Mouse (Mus musculus) embryo, embryonic 10.5 days (tissue): ENCODE data around the gene Rbck1.
"Not testable (repeated sequence)": the region's sequence is repeated elsewhere in the genome, so short reads cannot be mapped to it uniquely, and the experiment has no call there.

Experiments used
- DNase-seq: peaks from one replicate; pipeline ENCODE4 v3.0.0-alpha.2; 2015; ENCODE audit warnings: low spot score

Rbck1 gene

DNA sequence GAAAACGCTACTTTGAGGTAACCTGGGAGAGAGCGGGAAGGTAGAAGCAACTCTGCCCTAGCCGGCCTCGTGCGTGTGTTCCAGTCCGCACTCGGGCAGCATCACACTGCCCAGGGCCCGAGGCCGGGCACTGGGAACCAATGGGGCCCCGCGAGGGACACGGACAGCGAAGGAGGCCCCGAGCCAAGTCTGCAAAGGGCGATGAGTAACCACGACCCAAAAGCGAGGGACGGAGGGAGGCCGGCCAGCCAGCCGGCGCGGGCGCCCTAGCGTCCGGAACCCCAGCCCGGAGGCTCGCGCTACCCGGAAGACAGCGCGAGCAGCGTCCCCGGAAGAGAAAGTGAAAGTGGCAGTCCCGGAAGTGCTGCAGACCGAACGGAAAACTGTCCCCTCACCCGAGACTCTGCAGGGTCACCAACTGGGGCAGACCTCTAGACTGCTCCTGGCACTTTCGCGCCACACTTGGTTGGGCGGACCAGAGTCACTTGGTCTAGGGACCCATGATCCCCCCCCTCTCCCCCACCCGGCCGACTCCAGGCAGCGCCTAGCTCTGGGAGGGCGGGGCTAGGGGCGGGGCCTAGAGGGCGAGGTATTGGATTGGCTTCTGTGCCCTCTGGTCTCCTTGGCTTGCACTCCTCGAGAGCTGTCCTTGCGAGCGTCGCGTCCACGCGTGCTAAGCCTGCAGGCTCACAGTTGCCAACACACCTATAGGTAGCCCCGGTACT is at the start of gene Rbck1:
Gene Rbck1 (minus strand): TSS at position 553 of the 725 bp plus-strand sequence.
- peak; percentile 95 for DNase-seq

DNA sequence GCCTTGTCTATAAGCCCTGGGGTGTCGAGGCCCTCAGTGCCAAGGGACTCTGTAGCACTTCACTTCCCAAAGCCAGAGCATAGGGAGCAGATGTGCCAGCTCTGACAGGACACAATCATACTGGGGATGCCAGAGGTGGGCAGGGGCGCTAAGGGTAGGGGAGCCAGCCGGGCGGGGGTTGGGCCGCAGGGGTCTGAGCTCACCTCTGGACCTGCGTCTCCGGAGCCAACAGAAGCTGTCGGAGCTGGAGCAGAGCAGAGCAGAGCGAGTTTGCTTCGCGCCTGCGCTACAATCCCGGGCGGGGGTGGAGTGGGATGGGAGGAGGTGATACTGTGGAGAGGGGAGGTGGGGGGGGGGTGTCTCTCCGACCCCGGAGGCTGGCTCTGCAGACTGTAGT is 43.9 kb upstream of the Rbck1 start, which contains the start of gene Nrsn2:
Gene Nrsn2 (minus strand): TSS at position 294 of the 397 bp plus-strand sequence.
- no peak for DNase-seq

DNA sequence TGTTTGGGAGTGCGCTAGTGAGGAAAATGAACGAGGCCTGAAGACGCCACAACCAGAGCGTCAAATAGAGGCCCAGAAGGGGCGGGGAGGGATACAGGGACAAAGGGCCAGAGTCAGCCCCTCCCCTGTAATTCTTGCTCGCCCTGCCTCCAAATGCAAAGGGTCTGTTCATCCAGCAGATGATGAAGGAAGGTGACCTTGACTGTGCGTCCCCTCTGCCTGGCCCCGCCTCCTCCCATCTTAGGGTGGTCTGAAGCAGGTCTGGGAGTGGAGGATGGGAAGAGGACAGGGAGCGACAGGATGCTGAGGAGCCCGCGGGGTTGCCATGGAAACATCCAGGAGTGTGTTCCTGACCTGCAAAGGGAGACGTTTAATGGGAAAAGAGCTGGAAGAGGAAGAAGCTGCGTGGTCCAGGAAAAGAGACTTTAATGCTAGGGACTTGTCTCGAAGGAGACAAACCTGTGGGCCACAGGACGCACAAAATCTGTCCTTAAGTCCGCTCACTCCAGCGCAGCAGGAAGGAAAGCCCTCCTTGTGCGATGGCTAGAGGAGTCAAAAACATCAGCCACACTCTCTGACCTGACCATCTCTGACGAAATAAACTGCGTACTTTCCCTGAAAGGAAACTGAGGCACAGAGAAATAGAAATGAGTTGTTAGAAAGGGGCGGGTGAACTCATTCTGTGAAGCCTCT is 43.3 kb upstream of the Rbck1 start:
- peak; percentile 73 for DNase-seq

DNA sequence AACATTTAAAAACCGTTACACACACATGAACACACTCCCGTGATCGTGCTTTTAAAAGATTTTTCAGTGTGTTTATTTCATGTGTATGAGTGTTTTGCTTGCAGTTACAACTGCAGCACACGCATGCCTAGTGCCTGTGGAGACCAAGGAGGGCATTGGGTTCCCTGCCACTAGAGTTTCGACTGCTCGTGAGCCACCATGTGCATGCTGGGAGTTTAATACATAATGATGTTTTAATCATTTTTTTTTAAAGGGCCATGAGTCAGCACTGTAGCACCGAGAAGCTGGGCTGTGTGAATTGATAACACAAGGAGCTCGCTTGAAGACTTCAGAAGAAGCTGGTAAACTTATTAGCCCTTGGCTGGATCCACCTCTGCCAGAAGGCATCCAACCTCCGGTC is 41.1 kb upstream of the Rbck1 start:
- DNase-seq: no peak

DNA sequence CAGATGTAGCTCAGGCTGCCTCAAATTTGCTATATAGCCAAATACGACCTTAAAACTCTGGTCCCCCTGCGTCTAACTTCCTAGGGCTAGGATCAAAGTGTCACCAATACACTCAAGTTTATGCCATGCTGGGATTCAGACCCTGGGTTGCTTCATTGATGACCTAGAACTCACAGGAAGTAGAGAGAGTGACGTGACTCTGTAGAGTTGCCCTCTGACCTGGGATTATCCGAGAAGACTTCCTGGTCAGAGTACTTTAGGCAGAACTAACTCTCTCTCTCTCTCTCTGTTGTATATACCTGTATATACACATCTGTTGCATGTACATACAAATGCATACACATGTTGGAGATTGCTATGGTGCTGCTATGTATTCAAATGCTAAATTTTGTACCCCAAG is 40.2 kb upstream of the Rbck1 start:
- no peak for DNase-seq

DNA sequence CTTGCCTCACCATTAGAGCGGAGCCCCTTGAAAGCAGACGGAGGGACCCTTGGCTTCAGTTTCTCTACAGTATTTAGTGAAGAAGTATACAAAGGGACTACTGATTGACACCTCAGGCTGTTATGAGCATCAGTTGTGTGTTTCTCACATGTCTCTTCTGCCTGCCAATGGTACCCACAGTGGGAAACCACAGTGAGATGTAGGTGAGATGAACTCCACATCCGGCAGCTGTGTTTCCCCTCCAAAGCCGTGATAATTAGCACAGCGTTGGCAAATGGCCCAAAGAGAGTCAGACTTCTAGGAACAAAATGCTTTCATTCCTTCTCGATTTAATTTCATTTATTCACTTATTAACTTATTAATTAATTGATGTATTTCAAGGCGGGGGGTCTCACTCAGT is 39.7 kb upstream of the Rbck1 start:
- DNase-seq: no peak

DNA sequence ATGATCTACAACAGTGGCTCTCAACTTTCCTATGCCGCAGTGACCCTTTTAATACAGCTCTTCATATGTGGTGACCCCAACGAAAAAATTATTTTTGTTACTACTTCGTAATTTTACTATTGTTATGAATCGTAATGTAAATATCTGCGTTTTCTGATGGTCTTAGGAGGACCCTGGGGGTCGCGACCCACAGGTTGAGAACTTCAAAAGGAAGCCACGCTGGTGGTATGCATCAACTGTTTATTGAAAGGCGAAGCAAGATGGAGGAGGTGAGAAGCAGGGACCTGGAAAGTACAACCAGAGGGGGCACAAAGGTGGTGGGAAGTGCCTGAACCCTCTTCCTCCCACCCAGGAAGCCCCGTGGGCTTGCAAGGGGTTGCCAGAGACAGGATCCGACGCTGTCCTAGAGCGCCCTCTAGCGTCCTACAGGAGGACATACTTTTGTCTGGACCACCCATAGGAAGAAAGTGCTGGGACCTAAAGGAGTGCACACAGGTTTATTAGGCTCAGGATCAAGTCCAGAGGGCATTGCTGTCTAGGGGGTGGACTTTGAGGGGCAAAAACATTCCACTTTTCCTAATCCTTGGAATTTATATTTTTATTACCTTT is 36.2 kb upstream of the Rbck1 start:
- peak; percentile 84 for DNase-seq

DNA sequence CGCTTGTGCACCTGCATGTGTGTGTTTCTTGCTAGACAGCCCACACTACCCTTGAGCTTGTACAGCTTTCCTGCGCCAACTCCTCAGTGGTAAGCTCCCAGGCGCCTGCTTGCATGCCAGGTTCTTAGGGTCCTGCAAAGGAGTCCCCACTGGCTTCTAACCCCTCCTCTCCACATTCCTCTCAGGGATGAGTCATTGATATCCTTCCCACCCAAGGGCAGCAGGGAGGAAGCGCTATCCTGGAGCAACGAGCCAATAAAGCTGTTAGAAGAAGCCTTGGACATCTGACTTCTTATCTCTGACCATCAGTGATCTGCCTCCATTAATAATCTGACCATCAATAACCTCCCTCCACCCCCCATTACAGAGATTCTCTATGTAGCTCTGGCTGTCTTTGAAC is 35.5 kb upstream of the Rbck1 start:
- DNase-seq: no peak

DNA sequence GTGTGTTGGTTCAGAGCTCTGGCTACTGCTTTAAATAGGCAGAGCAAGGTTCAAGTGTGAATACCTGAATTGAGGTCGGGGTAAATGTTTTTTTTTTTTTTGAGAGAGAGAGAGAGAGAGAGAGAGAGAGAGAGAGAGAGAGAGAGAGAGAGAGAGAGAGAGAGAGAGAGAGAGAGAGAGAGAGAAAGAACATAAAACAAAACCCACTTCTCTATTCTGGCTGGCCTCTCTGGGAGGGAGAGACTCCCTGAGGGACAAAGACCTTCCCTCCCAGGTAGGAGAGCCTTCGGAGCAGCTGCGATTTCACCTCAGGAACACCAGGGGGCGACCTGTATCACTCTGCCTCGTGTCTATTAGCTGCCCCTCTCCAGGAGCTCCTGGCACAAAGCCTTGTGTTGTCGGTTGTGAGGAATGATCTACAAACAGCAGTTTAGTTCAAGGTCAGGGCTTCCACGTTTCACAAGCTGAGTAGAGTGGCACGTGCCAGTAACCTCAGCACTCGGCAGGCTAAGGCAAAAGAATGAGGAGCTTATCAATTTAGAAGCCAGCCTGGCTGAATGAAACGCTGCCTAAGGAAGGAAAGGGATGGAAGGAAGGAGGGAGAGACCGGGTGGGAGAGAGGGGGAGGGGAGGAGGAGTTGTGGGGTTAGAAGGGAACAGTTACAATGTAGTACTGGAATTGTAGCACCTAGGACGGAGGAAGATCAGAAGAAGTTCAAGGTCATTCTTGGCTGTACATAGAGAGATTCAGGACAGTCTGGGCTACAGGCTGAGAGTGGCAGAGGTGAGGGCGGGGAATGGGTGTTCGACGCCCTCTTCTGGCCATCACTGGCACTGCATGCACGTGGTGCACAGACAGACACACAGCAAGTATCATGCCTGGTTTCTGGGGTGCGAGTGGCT is 31.0 kb upstream of the Rbck1 start:
- DNase-seq: peak; percentile 91

DNA sequence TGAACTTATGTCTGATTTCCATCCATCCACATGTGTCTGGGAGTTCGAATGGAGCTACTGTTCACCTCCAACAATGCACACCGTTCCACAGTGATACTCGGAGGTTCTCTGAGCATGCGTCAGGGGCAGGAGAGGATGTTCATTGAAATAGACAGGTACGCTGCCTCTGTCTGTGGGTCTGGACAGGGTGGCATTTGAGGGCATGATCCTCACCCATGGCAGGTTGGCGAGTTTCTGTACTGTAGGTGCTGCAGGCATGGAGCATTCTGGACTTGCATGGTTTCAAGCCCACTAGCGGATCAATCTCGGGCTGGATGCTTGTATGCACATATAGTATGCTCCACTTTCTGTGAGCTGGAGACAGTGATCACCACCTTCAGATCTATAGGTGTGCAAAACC is 28.7 kb upstream of the Rbck1 start:
- no peak for DNase-seq

DNA sequence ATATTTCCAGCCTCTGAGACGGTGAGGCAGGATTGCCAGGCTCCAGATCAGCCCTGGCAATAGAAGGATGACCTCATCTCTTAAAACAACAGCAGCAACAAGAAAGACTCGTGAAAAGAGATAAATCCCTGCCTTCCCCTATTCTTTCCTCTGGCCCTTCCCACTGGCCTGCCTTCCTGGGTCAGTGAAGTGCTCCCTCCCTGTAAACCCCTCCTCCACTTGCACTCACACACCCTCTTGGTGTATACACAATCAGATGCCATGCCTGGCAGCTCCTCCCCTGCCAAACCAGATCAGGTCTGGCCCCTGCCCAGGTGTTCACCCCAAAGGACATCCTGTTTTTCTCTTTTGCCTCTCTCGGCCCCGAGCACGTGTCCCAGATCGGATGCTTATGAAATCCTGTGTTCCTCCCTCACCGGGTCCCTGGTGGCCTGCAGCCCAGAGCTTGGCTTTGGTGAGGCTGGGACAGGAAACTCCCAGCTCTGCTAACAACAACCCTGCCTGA is 27.9 kb upstream of the Rbck1 start:
- no peak for DNase-seq

DNA sequence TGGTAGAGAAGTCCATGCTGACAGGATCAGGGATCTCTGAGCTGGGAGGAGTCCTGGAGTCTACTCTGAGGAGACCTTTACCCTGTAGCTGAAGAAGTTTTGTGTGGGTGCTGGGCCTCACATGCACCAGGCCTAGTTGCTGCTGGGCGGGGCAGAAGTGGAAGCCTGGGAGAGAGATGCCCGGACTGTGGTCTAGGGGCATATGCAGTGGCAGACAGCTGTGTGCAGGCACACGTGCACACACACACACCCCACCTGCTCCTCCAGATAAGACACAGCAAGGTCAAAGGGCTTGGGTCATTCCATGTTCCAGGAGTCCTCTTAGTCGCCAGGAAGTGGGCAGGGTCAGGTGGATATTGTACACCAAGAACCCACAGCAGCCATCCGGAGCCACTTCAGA is 27.2 kb upstream of the Rbck1 start:
- DNase-seq: no peak

DNA sequence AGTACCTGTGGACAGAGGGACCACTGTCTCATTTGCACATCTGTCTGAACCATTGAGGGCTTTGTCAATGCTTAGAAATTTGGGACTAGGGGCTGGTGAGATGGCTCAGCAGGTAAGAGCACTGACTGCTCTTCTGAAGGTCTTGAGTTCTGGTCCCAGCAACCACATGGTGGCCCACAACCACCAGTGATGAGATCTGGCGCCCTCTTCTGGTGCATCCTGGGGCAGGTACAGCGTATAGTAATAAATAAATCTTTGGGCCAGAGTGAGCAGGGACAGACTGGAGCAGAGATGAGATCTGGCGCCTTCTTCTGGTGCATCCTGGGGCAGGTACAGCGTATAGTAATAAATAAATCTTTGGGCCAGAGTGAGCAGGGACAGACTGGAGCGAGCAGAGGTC is 26.5 kb upstream of the Rbck1 start:
- not testable (repeated sequence) for DNase-seq

DNA sequence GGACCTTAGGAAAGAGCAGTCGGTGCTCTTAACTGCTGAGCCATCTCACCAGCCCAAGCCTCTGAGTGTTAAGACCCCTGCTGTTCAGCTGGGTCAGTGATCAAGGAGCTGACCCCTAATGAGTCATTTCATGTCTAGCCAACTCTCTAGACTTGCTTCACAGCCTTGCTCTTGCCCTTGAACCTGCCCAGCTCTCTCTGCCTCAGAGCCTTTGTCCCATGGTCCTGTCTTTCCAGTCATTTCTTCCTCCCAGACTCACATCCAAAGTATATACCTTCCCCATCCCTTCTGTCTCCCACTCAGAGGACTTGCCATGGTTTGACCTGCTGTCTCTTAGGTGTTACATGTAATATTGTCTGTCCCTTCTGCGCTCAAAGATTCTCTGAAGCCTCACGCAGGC is 24.8 kb upstream of the Rbck1 start:
- DNase-seq: no peak

DNA sequence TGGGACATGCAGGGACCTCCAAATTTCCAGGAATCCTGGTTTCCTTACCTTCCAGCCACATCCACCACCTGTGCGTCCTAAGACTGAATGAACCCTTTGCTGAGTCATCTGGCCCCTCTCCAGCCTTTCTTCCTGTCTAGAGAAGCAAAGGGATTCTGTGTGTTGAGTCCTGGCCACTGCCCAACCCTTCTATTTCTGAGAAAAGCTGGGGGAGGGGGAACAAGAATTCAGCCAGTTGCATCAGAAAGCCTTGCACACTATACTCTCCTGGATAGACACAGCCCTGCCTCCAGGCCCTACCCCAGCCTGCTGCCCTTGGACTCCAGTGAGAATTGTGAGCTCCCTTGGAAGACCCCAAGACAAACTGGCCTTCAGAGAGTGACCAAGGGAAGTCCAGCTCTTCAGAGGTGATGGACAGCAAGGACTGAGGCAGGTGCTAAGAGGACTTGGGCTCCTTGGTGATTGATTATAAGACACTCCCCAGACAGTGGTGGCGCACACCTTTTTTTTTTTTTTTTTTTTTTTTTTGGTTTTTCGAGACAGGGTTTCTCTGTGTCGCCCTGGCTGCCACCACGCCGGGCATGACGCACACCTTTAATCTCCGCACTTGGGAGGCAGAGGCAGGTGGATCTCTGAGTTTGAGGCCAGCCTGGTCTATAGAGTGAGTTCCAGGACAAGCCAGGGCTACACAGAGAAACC is 17.5 kb upstream of the Rbck1 start:
- no peak for DNase-seq

DNA sequence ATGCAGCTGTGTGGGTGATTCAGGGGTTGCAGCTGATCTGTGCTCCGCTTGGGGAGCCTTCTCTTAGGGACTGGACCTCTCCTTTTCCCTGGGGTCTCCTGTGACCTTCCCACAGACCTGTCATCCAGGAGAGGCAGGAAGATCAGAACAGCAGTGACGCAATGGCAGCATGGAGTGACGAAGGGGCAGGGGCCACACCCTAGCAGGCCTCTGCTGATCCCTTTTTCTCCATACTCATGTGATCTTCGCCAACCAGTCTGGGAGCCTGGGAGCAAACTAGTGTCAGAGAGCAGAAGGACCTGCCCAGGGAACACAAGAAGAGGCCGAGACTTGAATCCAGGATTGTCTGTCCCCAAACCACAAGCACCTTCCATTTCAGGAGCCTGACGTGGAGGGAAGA is 16.8 kb upstream of the Rbck1 start:
- DNase-seq: no peak

DNA sequence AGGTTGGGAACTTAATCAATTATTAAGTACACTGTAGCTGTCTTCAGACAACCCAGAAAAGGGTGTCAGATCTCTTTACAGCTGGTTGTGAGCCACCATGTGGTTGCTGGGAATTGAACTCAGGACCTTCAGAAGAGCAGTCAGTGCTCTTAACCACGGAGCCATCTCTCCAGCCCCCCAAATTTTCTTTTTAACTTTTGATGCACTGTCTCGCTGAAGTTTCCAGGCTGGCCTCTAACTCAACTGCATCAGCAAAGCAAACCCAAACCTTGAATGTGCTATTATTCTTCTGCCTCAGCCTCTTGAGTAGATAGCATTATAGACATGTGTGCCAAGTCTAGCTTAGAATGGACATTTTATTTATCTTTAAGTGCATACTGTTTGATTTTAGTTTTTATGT is 15.3 kb upstream of the Rbck1 start:
- no peak for DNase-seq

DNA sequence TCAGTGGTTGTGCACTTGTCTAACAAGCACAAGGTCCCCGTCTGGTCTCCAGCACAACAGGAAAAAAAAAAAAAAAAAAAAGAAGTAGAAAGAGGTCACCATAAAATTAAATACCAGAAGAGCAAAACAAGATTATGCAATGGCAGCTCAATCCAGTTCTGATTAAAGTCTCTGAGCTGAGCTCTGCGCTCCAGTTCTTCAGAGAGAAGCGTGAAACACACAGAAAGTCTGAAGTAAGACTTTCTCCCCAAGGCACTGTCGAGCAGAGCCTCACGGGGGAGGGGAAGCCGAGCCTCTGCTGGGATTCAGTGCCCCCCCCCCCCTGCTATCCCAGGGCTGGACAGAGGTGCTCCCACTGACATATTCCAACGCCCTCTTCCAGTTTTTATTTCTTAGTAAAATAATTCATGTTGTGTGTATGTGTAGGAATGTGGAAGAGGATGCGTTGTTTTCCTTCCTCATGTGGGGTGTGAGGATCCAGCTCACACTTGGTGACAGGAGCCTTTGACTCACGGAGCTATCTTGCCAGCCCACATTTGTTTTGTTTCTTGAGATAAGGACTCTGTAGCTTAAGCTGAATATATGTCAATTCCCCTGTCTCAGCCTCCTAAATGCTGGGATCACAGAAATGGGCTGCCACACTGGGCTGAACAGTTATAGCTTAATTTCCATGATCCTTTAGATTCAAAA is 14.5 kb upstream of the Rbck1 start:
- DNase-seq: no peak

DNA sequence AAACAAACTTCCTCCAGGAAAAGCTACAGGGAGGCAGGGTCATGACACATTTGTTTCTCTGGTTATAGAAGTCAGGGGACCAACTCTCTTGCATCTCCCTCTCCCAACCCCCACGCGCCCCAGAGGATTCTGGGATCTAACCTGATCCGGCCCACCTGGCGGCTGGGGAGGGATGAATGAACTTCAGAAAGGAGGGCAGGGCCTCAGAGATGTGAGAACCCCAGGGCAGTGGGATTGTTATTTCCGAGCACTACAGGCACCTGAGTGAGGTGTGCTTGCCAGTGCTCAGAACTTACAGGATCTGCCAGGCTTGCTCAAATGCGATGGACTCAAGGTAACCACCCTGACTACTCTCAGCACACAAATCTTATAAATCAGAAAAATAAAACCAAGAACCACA is 12.9 kb upstream of the Rbck1 start:
- DNase-seq: no peak

DNA sequence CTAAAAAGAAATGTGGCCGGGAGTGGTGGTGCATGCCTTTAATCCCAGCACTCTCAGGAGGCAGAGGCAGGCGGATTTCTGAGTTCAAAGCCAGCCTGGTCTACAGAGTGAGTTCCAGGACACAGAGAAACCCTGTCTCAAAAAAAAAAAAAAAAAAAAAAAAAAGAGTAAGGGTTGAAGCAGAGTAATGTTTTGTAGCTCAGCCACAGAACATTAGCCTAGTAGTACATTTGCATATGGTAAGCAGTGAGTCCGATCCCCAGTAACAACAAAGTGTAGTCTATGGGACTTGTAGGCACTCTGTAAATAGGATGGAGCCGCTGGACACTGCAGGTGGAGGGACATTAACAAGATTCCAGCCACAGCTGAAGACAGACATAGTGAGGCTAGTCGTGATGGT is 12.5 kb upstream of the Rbck1 start:
- no peak for DNase-seq

DNA sequence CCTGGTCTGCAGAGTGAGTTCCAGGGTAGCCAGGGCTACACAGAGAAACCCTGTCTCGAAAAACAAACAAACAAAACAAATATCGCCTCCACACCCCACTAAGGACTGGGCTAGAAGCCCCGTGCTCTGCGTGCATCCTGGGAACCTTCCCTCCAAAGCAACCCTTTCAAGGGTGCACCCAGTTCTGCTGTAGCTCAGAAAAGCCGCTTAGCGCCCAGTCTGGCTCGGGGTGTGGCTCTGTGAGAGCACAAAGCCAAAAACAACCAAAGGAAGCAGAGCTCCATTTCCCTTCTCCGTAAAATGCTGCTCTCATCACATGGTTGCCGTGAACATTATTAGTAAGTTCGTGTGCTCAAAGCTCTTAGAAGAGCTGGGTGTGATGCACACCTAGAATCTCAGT is 11.9 kb upstream of the Rbck1 start:
- no peak for DNase-seq
